Comparison of ENCODE assay signal across 9 mouse cellular contexts in the genomic region with DNA sequence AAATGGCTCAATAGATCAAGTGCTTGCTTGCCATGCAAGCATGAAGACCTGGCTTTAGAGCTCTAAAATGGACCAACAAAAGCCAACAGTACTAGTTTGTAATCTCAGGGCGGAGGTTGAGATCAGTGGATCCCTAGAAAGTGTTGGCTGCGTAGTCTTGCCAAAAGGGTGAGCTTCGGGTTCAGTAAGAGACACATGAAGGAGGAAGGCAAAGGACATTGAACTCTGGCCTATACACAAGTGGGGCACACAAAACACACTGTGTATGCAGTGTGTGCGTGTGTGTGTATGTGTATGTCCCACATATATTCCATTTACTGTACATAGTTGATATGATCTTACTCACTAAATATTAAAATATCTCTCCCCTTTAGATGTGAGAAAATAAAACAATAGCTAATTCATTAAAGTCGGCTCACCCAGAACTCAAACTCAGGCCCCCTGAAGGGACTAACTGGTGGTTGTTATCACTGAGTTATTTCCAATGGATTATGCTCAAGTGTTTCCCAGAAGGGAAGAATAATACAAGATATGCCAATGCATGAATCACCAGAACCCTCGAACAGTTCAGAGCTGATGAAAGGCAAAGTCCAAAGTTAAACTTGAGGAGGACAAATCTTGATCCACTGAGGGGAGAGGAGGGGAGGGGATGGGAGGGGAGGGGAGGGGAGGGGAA. TPM values are rescaled to one million over a fixed set of nuclear protein-coding genes. Genes with fewer than 3 reads are reported as not detected.
A peak's percentile ranks its signal among the peaks of the same experiment; 100 is the strongest.
DNase-seq lines count a peak whose midpoint lies in the region; ATAC-seq and TF ChIP-seq lines count a peak whose summit lies in the region.
"Had no signal": no experiment of that assay in that cellular context is flagged by ENCODE, and none has a peak within 500 bp of the region (broad histone marks: within the 10 kb centered on the region; RNA-seq: fewer than 3 reads in every experiment).

No protein-coding gene starts in this region.

- peak overlapping the region; percentile 91 for H3K27ac ChIP-seq in heart, embryonic 12.5 days (ENCODE audit: poor library complexity, severe bottlenecking)
- peak overlapping the region; percentile 77 for H3K27ac ChIP-seq in bone marrow macrophage, adult 2 months (ENCODE audit: insufficient read depth, low read depth, low read length)
- H3K27ac ChIP-seq in hindbrain, embryonic 16.5 days (ENCODE audit: low read depth, low read length), result peak overlapping the region; percentile 92
- H3K27ac ChIP-seq in midbrain, embryonic 15.5 days, result peak overlapping the region; percentile 94

- ATAC-seq in heart, embryonic 12.5 days (ENCODE audit: insufficient number of reproducible peaks, low FRiP score), result no peak
- no peak for ATAC-seq in hindbrain, embryonic 16.5 days
- no peak for ATAC-seq in midbrain, embryonic 15.5 days (replicated peaks)

- TF ChIP-seq CTCF in bone marrow macrophage, adult 2 months (IDR thresholded peaks at IDR 0.05; ENCODE audit: low read depth, low read length), result no peak

- H3K27me3 ChIP-seq in heart, embryonic 12.5 days (replicated peaks), result no peaks in the 10 kb centered on the region
- H3K27me3 ChIP-seq in hindbrain, embryonic 16.5 days (replicated peaks; ENCODE audit: control insufficient read depth, insufficient read depth, low read length), result no peaks in the 10 kb centered on the region
- H3K27me3 ChIP-seq in midbrain, embryonic 15.5 days (replicated peaks), result no peaks in the 10 kb centered on the region

- no peak for DNase-seq in heart, adult 9 months (ENCODE audit: low spot score in 2 of 2)
- DNase-seq in adrenal gland, adult 18-20 months (ENCODE audit: low spot score in 2 of 2), result no peak
- no peak for DNase-seq in adipocyte (ENCODE audit: low spot score)
- no peak for DNase-seq in frontal cortex, postnatal 36 days (ENCODE audit: low spot score in 2 of 2)
- DNase-seq: cerebellum, postnatal 25 days had no signal

- peak overlapping the region; percentile 80 for H3K4me2 ChIP-seq in heart, embryonic 12.5 days
- peak overlapping the region; percentile 78 for H3K4me2 ChIP-seq in hindbrain, embryonic 16.5 days (ENCODE audit: low read length)
- H3K4me2 ChIP-seq in midbrain, embryonic 15.5 days, result peak overlapping the region; percentile 72

- H3K36me3 ChIP-seq in heart, embryonic 12.5 days, result no peaks in the 10 kb centered on the region
- H3K36me3 ChIP-seq in hindbrain, embryonic 16.5 days (ENCODE audit: control insufficient read depth, insufficient read depth, low read length), result no peaks in the 10 kb centered on the region
- H3K36me3 ChIP-seq in midbrain, embryonic 15.5 days (replicated peaks), result no peaks in the 10 kb centered on the region

- H3K9ac ChIP-seq in heart, embryonic 12.5 days, result peak overlapping the region; percentile 71
- peak overlapping the region; percentile 81 for H3K9ac ChIP-seq in hindbrain, embryonic 16.5 days (ENCODE audit: low read depth, low read length)
- H3K9ac ChIP-seq in midbrain, embryonic 15.5 days, result peak overlapping the region; percentile 76; the same call in 1 of the 2 replicates

- peaks cover 31% of the 10 kb centered on the region for H3K4me1 ChIP-seq in heart, embryonic 12.5 days (replicated peaks)
- H3K4me1 ChIP-seq in bone marrow macrophage, adult 2 months (ENCODE audit: control insufficient read depth, insufficient read depth, low read length), result peaks cover 40% of the 10 kb centered on the region
- peaks cover 10% of the 10 kb centered on the region for H3K4me1 ChIP-seq in hindbrain, embryonic 16.5 days (ENCODE audit: control insufficient read depth, insufficient read depth, low read depth, low read length)
- peaks cover 26% of the 10 kb centered on the region for H3K4me1 ChIP-seq in midbrain, embryonic 15.5 days

- no peak for TF ChIP-seq POLR2A in bone marrow macrophage, adult 2 months (IDR thresholded peaks at IDR 0.05; ENCODE audit: borderline replicate concordance, low read depth, low read length)

- WGBS in heart, embryonic 12.5 days, result 61% methylated on average over 6 of the region's 6 CpGs
- WGBS in hindbrain, embryonic 16.5 days, result 68% methylated on average over 6 of the region's 6 CpGs
- 75% methylated on average over 6 of the region's 6 CpGs for WGBS in midbrain, embryonic 15.5 days

- no peaks in the 10 kb centered on the region for H3K9me3 ChIP-seq in heart, embryonic 12.5 days (replicated peaks)
- no peaks in the 10 kb centered on the region for H3K9me3 ChIP-seq in hindbrain, embryonic 16.5 days (ENCODE audit: control insufficient read depth, low read length)
- H3K9me3 ChIP-seq in midbrain, embryonic 15.5 days, result no peaks in the 10 kb centered on the region

- peak overlapping the region; percentile 57 for H3K4me3 ChIP-seq in heart, embryonic 12.5 days
- H3K4me3 ChIP-seq in bone marrow macrophage, adult 2 months (ENCODE audit: insufficient read depth, low read length), result peak overlapping the region; percentile 56
- peak overlapping the region; percentile 60 for H3K4me3 ChIP-seq in hindbrain, embryonic 16.5 days (ENCODE audit: low read length)
- peak overlapping the region; percentile 64 for H3K4me3 ChIP-seq in midbrain, embryonic 15.5 days

RNA-seq across cellular contexts. Expression of gene Insr, which starts 57.3 kb away (rescaled TPM):
- polyA plus RNA-seq in heart, embryonic 12.5 days (2016; fragmentation: Nextera tagmentation; extraction: Ambion mirVana), result 48.6 and 48.8 TPM in 2 replicates
- 20.8 and 24.0 TPM in 2 replicates for polyA plus RNA-seq in bone marrow macrophage, adult 2 months (2012; ENCODE audit: insufficient read depth, insufficient read length, missing spikeins)
- 51.2 and 53.4 TPM in 2 replicates for polyA plus RNA-seq in hindbrain, embryonic 16.5 days (2015; fragmentation: Nextera tagmentation; extraction: Ambion mirVana)
- 64.0 and 64.4 TPM in 2 replicates for polyA plus RNA-seq in midbrain, embryonic 15.5 days (2015; fragmentation: Nextera tagmentation; extraction: Ambion mirVana)
- total RNA-seq in adrenal gland, adult 18-20 months (2021), result 100 to 1,000 TPM; 121 to 156 TPM
